Mouse (Mus musculus) lung, adult 2 months (tissue): Measurements from ENCODE around the gene Ndufs7.

ENCODE experiments used
- CTCF ChIP-seq: fragments of 200-500 bp; IDR thresholded peaks from 2 replicates; pipeline ENCODE4 v1.5.1; 2011; ENCODE audit warnings: mild to moderate bottlenecking, low read length, control low read depth; ENCODE audit not compliant: insufficient read depth
- POLR2A ChIP-seq: fragments of 200-500 bp; IDR thresholded peaks from 2 replicates; pipeline ENCODE4 v1.6.1; 2011; ENCODE audit warnings: low read depth, mild to moderate bottlenecking, control low read depth, low read length, borderline replicate concordance; ENCODE audit errors: extremely low read depth

GRCm38 (mm10) chr10:80252011-80252410 lies 3.1 kb downstream of the Ndufs7 start:
- TF ChIP-seq CTCF, result no peak
- TF ChIP-seq POLR2A, result no peak
